Mouse (Mus musculus) left cerebral cortex, adult 8-10 months (tissue): ENCODE measurements around the gene Lin54. TPM values are rescaled to one million over a fixed set of nuclear protein-coding genes. Genes with fewer than 3 reads are reported as not detected.
A peak's percentile ranks its signal among the peaks of the same experiment; 100 is the strongest.

Source experiments
- DNase-seq, 2 experiments: peaks; one replicate each; pipeline ENCODE4 v3.0.0; 2022; ENCODE audit warnings: low spot score in 2 of 2
- microRNA-seq, 2 experiments: library from miRNA; unstranded; fragments of <30 nt; microRNA quantifications; one replicate each; pipeline ENCODE4 v1.2.0; 2022
- total RNA-seq, 4 experiments: library from RNA; stranded (reverse); gene quantifications; 2 replicates each; pipeline ENCODE4 v1.2.4; 2022

Lin54 gene
- total RNA-seq, 4 experiments from 2014 or later = 24.4 to 26.8 (median 25.6) TPM

- DNase-seq = no peak
These were observed 76.8 kb downstream of the Lin54 start for GRCm38 (mm10) chr5:100423626-100424025.

DNA sequence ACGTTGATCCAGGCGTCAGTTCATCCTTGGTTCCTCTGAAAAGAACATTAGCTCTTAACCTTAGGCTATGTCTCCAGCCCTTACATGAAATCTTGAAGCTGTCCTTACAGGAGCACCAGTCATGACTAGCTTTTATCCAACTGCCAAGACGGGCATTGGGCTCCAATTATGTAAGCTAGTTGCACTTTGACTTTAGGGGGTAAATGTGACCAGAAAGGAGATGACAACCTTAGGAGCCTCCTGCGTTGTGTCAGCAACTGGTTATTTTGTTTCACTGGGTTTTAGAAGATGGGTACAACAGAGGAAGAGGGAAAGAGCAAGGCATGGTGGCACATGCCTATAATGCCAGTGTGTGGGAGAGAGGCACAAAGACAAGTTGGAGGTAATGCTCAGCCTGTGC lies 81.6 kb downstream of the Lin54 start:
- DNase-seq = no peak

GRCm38 (mm10) chr5:100418077-100418476 lies 82.4 kb downstream of the Lin54 start:
- no peak for DNase-seq

DNA sequence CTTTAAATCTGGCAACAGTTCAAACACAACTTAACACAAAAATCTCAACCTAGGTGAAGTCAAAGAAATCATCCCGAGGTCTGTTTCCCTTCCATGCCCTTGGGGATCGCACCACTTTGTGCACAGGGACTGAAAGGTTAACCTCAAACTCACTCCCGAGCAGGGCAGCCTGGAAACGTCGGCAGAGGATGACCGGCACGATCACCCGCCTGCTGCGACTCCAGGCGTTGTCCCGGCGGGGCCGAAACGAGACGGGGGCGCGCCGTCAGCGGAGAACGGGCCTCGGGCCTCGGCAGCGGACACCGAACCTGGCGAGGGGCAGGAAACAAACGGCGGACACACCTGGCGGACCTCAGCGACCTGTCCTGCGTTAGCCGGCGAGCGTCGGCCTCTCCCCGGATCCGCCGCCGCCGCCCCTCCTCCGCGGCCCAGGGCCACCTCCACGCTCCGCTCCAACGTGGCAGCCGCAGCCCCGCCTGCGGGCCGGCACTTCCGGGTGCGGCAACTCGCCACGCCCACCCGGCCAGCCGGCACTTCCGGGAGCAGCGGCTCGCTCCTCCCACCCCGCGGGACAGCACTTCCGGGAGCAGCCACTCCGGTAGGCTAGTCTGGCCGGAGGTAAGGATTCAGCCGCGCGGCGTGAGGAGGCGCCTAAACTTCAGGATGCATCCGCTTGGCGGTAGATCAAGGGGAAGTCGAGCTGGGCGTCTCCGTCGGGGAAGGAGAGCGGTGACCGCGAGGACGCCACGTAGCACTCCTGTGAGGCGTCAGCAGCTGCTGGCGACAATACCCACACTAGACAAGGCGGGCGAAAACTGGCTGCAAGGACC lies 84.5 kb downstream of the Lin54 start, which contains the start of gene Sec31a:
Gene Sec31a, minus strand, starts transcription at position 474 of the 830 bp plus-strand sequence.
- DNase-seq = peak; percentile 87 to 98

GRCm38 (mm10) chr5:100414474-100415196 lies 85.8 kb downstream of the Lin54 start:
- DNase-seq = no peak

- DNase-seq = no peak
These were observed 87.6 kb downstream of the Lin54 start for GRCm38 (mm10) chr5:100412886-100413285.

- no peak for DNase-seq
These were observed 90.2 kb downstream of the Lin54 start for GRCm38 (mm10) chr5:100410281-100410680.

GRCm38 (mm10) chr5:100408485-100408884 lies 92.0 kb downstream of the Lin54 start:
- DNase-seq = no peak

DNA sequence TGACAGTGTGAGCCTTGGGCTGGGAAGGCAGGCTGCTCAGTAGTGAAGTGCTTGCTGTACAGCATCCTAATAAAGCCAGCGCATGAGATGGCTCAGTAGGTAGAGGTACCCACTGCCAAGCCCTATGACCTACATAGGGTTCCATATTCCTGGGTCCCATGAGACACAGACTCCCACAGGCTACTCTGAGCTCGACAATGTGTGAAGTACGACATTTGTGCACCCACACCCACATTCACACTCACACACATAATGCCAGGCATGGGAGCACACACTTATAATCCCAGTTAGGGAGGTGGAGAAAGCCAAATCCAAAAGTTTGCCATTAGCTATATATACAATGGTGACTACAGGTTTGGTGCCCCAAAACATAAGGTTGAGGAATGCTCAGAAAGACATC lies 103.7 kb downstream of the Lin54 start:
- no peak for DNase-seq

GRCm38 (mm10) chr5:100393681-100394080 lies 106.8 kb downstream of the Lin54 start:
- DNase-seq = no peak

DNA sequence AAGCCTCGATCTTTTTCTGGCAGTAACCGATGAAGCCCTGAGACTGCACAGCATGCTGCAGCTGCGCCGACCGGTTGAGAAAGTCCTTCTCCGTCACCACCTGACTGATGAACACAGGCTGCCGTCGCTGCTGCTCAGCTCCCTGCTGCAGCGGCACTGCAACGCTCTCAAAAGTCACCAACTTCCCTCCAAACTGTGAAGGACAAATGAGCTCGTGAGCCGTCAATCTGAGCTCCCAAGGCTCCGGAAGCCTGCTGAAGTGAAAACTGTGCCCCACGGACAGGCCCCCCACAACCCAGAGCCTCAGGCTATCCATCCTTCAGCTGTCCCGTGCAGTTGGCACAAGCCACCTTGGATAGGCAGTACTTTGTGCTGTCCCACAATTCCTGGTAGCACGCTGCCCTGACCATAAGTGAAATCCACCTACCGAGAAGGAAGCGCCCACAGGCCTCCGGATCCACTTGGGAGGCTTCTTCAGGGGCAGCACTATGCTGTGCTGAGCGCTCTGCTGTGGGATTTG lies 107.9 kb downstream of the Lin54 start:
- no peak for DNase-seq

Small RNA genes within 50 kb of the gene (microRNA-seq; reads per million reads assigned to microRNA genes)
- 0 reads per million in 2 experiments for gene Gm23222

Other genes starting within 250 kb of the Lin54 start
- gene Sec31a, start 84.4 kb downstream of the Lin54 start, total RNA-seq = 100 to 1,000 TPM; 107 to 120 (median 115) TPM
- 10 to 100 TPM; 82.2 to 89.7 (median 88.3) TPM for gene Cops4, start 17.7 kb upstream of the Lin54 start, total RNA-seq
- gene Plac8, start 71.6 kb upstream of the Lin54 start, total RNA-seq = not detected
- gene Coq2, start 174.5 kb upstream of the Lin54 start, total RNA-seq = 10 to 100 TPM; 71.9 to 86.4 (median 74.6) TPM
- 1 to 10 TPM in 3 of 4 experiments, under 1 TPM in 1; 0.93 to 1.7 (median 1.4) TPM for gene Hpse, start 219.1 kb upstream of the Lin54 start, total RNA-seq